Mouse (Mus musculus) limb, embryonic 10.5 days (tissue): ENCODE results near the gene Kif5c. TPM values are rescaled to one million over a fixed set of nuclear protein-coding genes. Genes with fewer than 3 reads are reported as not detected.

Experiments
- DNase-seq: peaks from one replicate; pipeline ENCODE4 v3.0.0-alpha.2; 2017; ENCODE audit warnings: low spot score
- H3K27ac ChIP-seq: fragments of 300-500 bp; sonication (generic); 2 replicates; pipeline ENCODE4 v1.5.1; 2016; ENCODE audit warnings: mild to moderate bottlenecking
- H3K27me3 ChIP-seq: fragments of 300-500 bp; sonication (generic); 2 replicates; pipeline ENCODE4 v1.6.1; 2016; ENCODE audit warnings: low read depth, mild to moderate bottlenecking; ENCODE audit not compliant: poor library complexity, severe bottlenecking
- H3K36me3 ChIP-seq: fragments of 300-500 bp; sonication (generic); 2 replicates; pipeline ENCODE4 v1.6.1; 2016; ENCODE audit warnings: mild to moderate bottlenecking, moderate library complexity
- H3K4me1 ChIP-seq: fragments of 300-500 bp; sonication (generic); 2 replicates; pipeline ENCODE4 v1.6.1; 2016
- H3K4me3 ChIP-seq: fragments of 300-500 bp; sonication (generic); 2 replicates; pipeline ENCODE4 v1.5.1; 2016; ENCODE audit warnings: mild to moderate bottlenecking, moderate library complexity
- H3K9me3 ChIP-seq: fragments of 300-500 bp; sonication (generic); replicated peaks from 2 replicates; pipeline ENCODE4 v1.6.1; 2016; ENCODE audit warnings: mild to moderate bottlenecking
- WGBS: fragments of 180-500 bp; shearing (Covaris S2); methylation state at CpG from one replicate; pipeline ENCODE4 v1.1.7; 2016; 5-methylcytosine and 5-hydroxymethylcytosine counted together
- polyA plus RNA-seq: library from polyadenylated mRNA; unstranded; fragments of >200 nt; fragmentation: Nextera tagmentation; extraction: Ambion mirVana; gene quantifications from 2 replicates; pipeline ENCODE4 v1.2.1, GENCODE M21; 2016

The Kif5c gene
- polyA plus RNA-seq, 1 experiment from 2014 or later: 14.5 TPM

- WGBS: 92% methylated on average over 12 of the region's 12 CpGs
- no peak overlapping the region for H3K4me3 ChIP-seq
Measured at GRCm38 (mm10) chr2:49629181-49629580, 10.1 kb downstream of the Kif5c start.

GRCm38 (mm10) chr2:49630636-49631035 lies 11.5 kb downstream of the Kif5c start:
- WGBS: 93% methylated on average over 6 of the region's 6 CpGs

More at GRCm38 (mm10) chr2:49629181-49629580, 10.1 kb downstream of the Kif5c start:
- Histone ChIP-seq H3K4me1 (peaks cover 11% of the 10 kb centered on the region; the same call in 1 of the 2 replicates), H3K36me3 (peaks cover 11% of the 10 kb centered on the region), H3K27ac (no peak overlapping the region), H3K9me3 (no peaks in the 10 kb centered on the region), H3K27me3 (no peaks in the 10 kb centered on the region)
- DNase-seq: no peak

GRCm38 (mm10) chr2:49633231-49633630 lies 14.1 kb downstream of the Kif5c start:
- Histone ChIP-seq H3K27ac (peak overlapping the region; percentile 27; the same call in 1 of the 2 replicates), H3K4me1 (peaks cover 8% of the 10 kb centered on the region; the same call in 1 of the 2 replicates), H3K4me3 (no peak overlapping the region), H3K27me3 (no peaks in the 10 kb centered on the region), H3K36me3 (peaks cover 10% of the 10 kb centered on the region; the same call in 1 of the 2 replicates), H3K9me3 (no peaks in the 10 kb centered on the region)
- 71% methylated on average over 9 of the region's 9 CpGs for WGBS
- DNase-seq: no peak

More at GRCm38 (mm10) chr2:49630636-49631035, 11.5 kb downstream of the Kif5c start:
- H3K27me3 ChIP-seq: no peaks in the 10 kb centered on the region
- peaks cover 11% of the 10 kb centered on the region; the same call in 1 of the 2 replicates for H3K4me1 ChIP-seq
- H3K4me3 ChIP-seq: no peak overlapping the region
- DNase-seq: no peak
- H3K36me3 ChIP-seq: peaks cover 10% of the 10 kb centered on the region; the same call in 1 of the 2 replicates
- no peaks in the 10 kb centered on the region for H3K9me3 ChIP-seq
- no peak overlapping the region for H3K27ac ChIP-seq

- Histone ChIP-seq H3K4me1 (peaks cover 6% of the 10 kb centered on the region; the same call in 1 of the 2 replicates), H3K36me3 (peaks cover 9% of the 10 kb centered on the region), H3K27me3 (no peaks in the 10 kb centered on the region), H3K4me3 (no peak overlapping the region), H3K27ac (no peak overlapping the region), H3K9me3 (no peaks in the 10 kb centered on the region)
- 91% methylated on average over 3 of the region's 3 CpGs for WGBS
- DNase-seq: no peak
Measured at GRCm38 (mm10) chr2:49642761-49643160, 23.7 kb downstream of the Kif5c start.

GRCm38 (mm10) chr2:49643756-49644155 lies 24.7 kb downstream of the Kif5c start:
- Histone ChIP-seq H3K4me3 (no peak overlapping the region), H3K9me3 (no peaks in the 10 kb centered on the region), H3K27me3 (no peaks in the 10 kb centered on the region), H3K27ac (no peak overlapping the region), H3K4me1 (peaks cover 12% of the 10 kb centered on the region), H3K36me3 (peaks cover 9% of the 10 kb centered on the region)
- no peak for DNase-seq
- 91% methylated on average over 8 of the region's 8 CpGs for WGBS

- H3K4me3 ChIP-seq: no peak overlapping the region
- no peaks in the 10 kb centered on the region for H3K27me3 ChIP-seq
- H3K9me3 ChIP-seq: no peaks in the 10 kb centered on the region
- no peak overlapping the region for H3K27ac ChIP-seq
- peaks cover 15% of the 10 kb centered on the region for H3K4me1 ChIP-seq
- 86% methylated on average over 6 of the region's 6 CpGs for WGBS
- DNase-seq: no peak
- H3K36me3 ChIP-seq: peaks cover 15% of the 10 kb centered on the region
Measured at GRCm38 (mm10) chr2:49647591-49647990, 28.5 kb downstream of the Kif5c start.

DNA sequence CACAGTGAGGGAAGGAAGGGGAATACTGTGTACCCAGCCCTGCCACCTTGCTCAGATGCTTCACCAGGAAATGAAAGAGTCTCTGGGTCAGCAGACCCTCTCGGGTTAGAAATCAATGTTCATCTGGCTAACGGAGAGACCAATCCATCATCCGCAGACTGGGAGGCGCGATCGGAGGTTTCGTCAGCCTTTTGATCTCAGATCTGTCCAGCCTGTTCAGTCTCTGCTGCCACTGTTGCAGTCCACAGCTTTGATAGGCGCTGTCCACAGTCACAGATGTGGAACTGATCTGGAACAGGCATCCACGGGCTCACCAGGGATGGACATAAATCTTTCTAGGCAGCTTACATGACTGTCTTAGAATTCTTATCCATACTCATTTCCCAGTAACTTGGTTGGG lies 29.2 kb downstream of the Kif5c start:
- Histone ChIP-seq H3K9me3 (no peaks in the 10 kb centered on the region), H3K27ac (no peak overlapping the region), H3K4me1 (peaks cover 15% of the 10 kb centered on the region), H3K27me3 (no peaks in the 10 kb centered on the region), H3K4me3 (no peak overlapping the region), H3K36me3 (peaks cover 16% of the 10 kb centered on the region)
- 34% methylated on average over 9 of the region's 9 CpGs for WGBS
- DNase-seq: peak; percentile 44

GRCm38 (mm10) chr2:49648806-49649205 lies 29.7 kb downstream of the Kif5c start:
- WGBS: 85% methylated on average over 6 of the region's 6 CpGs
- H3K4me1 ChIP-seq: peaks cover 15% of the 10 kb centered on the region
- no peak overlapping the region for H3K4me3 ChIP-seq
- no peak overlapping the region for H3K27ac ChIP-seq
- no peaks in the 10 kb centered on the region for H3K27me3 ChIP-seq
- peaks cover 15% of the 10 kb centered on the region for H3K36me3 ChIP-seq
- H3K9me3 ChIP-seq: no peaks in the 10 kb centered on the region
- DNase-seq: no peak

DNA sequence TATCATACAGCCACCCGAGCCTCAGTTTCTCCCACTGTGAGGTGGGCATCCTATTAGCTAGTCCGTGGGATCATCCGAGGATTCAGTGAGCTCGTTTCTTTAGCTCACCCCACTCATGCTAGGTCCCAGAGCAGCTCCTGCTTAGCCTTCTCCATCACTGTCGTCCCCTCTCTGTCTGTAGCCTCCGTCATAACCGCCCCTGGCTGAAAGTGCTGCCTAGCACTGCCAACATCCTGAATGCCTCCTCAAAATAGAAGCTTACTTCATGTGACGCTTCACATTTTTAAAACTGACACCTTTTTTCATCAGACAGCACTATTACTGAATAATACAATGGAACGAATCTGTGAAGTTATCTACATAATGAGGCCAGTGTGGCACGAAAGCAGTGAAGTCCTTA lies 30.1 kb downstream of the Kif5c start:
- WGBS: 80% methylated on average over 10 of the region's 10 CpGs

GRCm38 (mm10) chr2:49651737-49652136 lies 32.6 kb downstream of the Kif5c start:
- Histone ChIP-seq H3K4me3 (no peak overlapping the region), H3K9me3 (no peaks in the 10 kb centered on the region), H3K4me1 (peaks cover 15% of the 10 kb centered on the region), H3K36me3 (peaks cover 8% of the 10 kb centered on the region; the same call in 1 of the 2 replicates), H3K27ac (no peak overlapping the region), H3K27me3 (no peaks in the 10 kb centered on the region)
- no peak for DNase-seq
- 90% methylated on average over 1 of the region's 1 CpGs for WGBS

More for the DNA sequence above, 30.1 kb downstream of the Kif5c start:
- H3K4me1 ChIP-seq: peaks cover 15% of the 10 kb centered on the region
- H3K4me3 ChIP-seq: no peak overlapping the region
- H3K9me3 ChIP-seq: no peaks in the 10 kb centered on the region
- no peak overlapping the region for H3K27ac ChIP-seq
- no peak for DNase-seq
- no peaks in the 10 kb centered on the region for H3K27me3 ChIP-seq
- peaks cover 11% of the 10 kb centered on the region for H3K36me3 ChIP-seq

- 94% methylated on average over 10 of the region's 10 CpGs for WGBS
- H3K27me3 ChIP-seq: no peaks in the 10 kb centered on the region
- peaks cover 3% of the 10 kb centered on the region; the same call in 1 of the 2 replicates for H3K4me1 ChIP-seq
- no peak overlapping the region for H3K4me3 ChIP-seq
- no peaks in the 10 kb centered on the region for H3K9me3 ChIP-seq
- no peak overlapping the region for H3K27ac ChIP-seq
- peaks cover 8% of the 10 kb centered on the region; the same call in 1 of the 2 replicates for H3K36me3 ChIP-seq
- peak; percentile 20 for DNase-seq
Measured at GRCm38 (mm10) chr2:49654606-49655005, 35.5 kb downstream of the Kif5c start.

DNA sequence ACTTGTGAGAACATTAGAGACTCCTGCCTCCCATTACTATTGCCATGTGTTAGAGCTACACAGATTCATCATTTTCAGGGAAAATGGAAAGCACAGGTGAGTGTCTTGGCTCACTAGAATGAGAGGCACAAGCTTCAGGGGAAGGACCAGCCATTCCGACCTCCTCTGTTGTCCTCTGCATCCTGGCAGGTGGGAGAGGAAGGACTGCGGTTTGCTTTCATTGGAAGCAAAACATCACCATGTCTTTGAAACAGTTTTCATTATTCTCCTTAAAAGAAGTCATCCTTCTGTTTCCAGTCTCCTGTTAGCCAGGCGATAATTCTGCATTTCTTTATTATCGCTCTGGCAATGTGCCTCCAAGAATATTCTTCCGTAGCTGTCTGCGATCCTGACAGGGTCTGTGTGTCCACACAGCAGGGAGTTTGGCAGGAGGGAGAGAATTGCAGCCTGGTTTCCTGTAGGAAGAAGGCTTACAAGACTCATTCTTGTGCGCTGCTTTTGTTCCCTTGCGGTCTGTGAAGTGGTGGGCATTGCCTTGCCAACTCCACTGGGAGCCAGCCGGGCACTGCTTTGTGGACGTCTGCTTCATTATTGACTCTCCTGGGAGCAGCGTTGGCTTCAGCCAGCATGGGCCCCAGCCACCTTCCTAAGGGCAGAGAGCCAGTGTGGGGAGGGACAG lies 36.2 kb downstream of the Kif5c start:
- no peak overlapping the region for H3K4me3 ChIP-seq
- no peaks in the 10 kb centered on the region for H3K27me3 ChIP-seq
- no peaks in the 10 kb centered on the region for H3K9me3 ChIP-seq
- 86% methylated on average over 11 of the region's 11 CpGs for WGBS
- no peak overlapping the region for H3K27ac ChIP-seq
- peaks cover 8% of the 10 kb centered on the region; the same call in 1 of the 2 replicates for H3K36me3 ChIP-seq
- DNase-seq: no peak
- H3K4me1 ChIP-seq: peaks cover 6% of the 10 kb centered on the region

- no peak overlapping the region for H3K4me3 ChIP-seq
- peaks cover 8% of the 10 kb centered on the region; the same call in 1 of the 2 replicates for H3K36me3 ChIP-seq
- H3K9me3 ChIP-seq: no peaks in the 10 kb centered on the region
- no peak overlapping the region for H3K27ac ChIP-seq
- H3K4me1 ChIP-seq: peaks cover 6% of the 10 kb centered on the region
- no peak for DNase-seq
- no peaks in the 10 kb centered on the region for H3K27me3 ChIP-seq
- WGBS: 75% methylated on average over 3 of the region's 3 CpGs
Measured at GRCm38 (mm10) chr2:49655874-49656195, 36.7 kb downstream of the Kif5c start.
